Mouse (Mus musculus): ENCODE data around the gene Ccdc33. TPM values are rescaled to one million over a fixed set of nuclear protein-coding genes. Genes with fewer than 3 reads are reported as not detected.

Gene Ccdc33
- polyA plus RNA-seq, 1 experiment from 2014 or later = 0.81 TPM

- Histone ChIP-seq H3K4me2 (no peak overlapping the region), H3K27ac (no peak overlapping the region), H3K27me3 (no peaks in the 10 kb centered on the region), H3K36me3 (no peaks in the 10 kb centered on the region), H3K4me1 (replicated peaks) (no peaks in the 10 kb centered on the region), H3K9ac (no peak overlapping the region), H3K9me3 (no peaks in the 10 kb centered on the region), H3K4me3 (no peak overlapping the region)
- WGBS = 71% methylated on average over 8 of the region's 8 CpGs
- ATAC-seq (ENCODE audit: low FRiP score) = no peak
Measured at GRCm38 (mm10) chr9:58014393-58015160, 104.0 kb downstream of the Ccdc33 start.

DNA sequence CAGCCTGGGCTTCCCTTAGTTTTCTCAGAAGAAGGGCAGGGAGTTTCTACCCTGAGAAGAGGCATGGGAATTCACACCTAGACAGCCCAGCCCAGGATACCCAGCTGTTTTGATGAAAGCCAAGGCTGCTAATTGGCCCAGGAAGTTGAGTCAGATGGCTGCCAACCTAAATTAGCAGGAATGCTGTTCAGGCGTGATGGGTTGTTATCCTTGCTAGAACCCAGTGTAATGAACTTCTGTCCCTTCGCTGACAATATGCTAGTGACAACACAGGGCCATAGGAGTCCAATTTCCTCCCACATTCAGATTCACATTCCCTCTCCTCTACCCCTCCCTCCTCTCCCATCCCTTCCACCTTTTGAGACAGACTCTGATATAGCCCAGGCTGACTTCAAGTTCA is 105.7 kb downstream of the Ccdc33 start:
- H3K27me3 ChIP-seq = no peaks in the 10 kb centered on the region
- WGBS = 60% methylated on average over 2 of the region's 2 CpGs
- H3K27ac ChIP-seq = no peak overlapping the region
- peaks cover 15% of the 10 kb centered on the region for H3K4me1 ChIP-seq (replicated peaks)
- ATAC-seq (ENCODE audit: low FRiP score) = no peak
- H3K4me3 ChIP-seq = no peak overlapping the region
- no peaks in the 10 kb centered on the region for H3K36me3 ChIP-seq
- H3K9ac ChIP-seq = no peak overlapping the region
- H3K9me3 ChIP-seq = no peaks in the 10 kb centered on the region
- no peak overlapping the region for H3K4me2 ChIP-seq

- Histone ChIP-seq H3K9ac (no peak overlapping the region), H3K9me3 (no peaks in the 10 kb centered on the region), H3K27ac (no peak overlapping the region), H3K27me3 (no peaks in the 10 kb centered on the region), H3K36me3 (no peaks in the 10 kb centered on the region), H3K4me3 (no peak overlapping the region), H3K4me1 (replicated peaks) (peaks cover 15% of the 10 kb centered on the region), H3K4me2 (no peak overlapping the region)
- 71% methylated on average over 2 of the region's 2 CpGs for WGBS
- no peak for ATAC-seq (ENCODE audit: low FRiP score)
Measured at GRCm38 (mm10) chr9:58012486-58012885, 106.1 kb downstream of the Ccdc33 start.

DNA sequence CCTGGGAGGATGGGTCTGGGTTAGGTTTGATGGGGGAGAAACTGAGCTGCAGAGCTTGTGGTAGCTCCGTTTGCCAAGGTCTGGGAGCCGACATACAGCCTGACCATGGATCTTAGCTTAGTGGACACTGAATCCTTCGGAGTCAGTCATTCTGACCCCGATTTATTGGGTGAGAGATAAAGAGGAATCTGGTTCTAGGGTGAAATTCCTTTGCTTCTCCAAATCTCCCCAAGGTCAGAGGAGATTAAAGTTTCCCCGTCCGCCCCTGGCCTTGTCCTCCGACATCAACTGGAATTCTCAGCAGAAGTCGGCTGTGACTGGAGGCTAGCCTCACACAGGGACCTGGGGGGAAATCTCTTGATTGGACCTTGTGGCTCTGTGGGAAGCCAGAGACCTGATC is 107.1 kb downstream of the Ccdc33 start:
- H3K4me3 ChIP-seq = no peak overlapping the region
- no peaks in the 10 kb centered on the region for H3K9me3 ChIP-seq
- no peak overlapping the region for H3K27ac ChIP-seq
- no peak overlapping the region for H3K9ac ChIP-seq
- no peak overlapping the region for H3K4me2 ChIP-seq
- ATAC-seq (ENCODE audit: low FRiP score) = no peak
- 89% methylated on average over 8 of the region's 8 CpGs for WGBS
- no peaks in the 10 kb centered on the region for H3K27me3 ChIP-seq
- H3K4me1 ChIP-seq (replicated peaks) = peaks cover 15% of the 10 kb centered on the region
- no peaks in the 10 kb centered on the region for H3K36me3 ChIP-seq

DNA sequence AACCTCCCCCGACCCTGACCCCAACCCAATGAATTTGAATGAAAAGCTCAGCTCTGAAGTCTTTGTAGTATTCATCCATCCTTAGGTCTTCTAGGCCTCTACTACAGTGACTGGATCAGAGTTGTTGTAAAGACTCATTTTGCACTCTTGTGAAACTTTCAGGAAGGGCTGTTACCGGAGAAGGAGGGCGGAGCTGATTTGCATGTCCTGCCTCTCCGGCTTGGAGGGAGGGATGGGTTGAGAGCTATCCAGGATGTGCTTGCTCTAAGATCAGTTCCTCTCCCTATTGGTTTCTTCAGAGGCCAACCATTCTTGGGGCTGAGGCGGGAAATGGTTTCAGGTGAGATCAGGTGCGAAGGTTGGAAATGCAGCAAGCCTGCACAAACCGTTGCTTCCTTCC is 107.6 kb downstream of the Ccdc33 start:
- Histone ChIP-seq H3K27ac (no peak overlapping the region), H3K27me3 (no peaks in the 10 kb centered on the region), H3K9ac (no peak overlapping the region), H3K4me2 (no peak overlapping the region), H3K4me3 (no peak overlapping the region), H3K4me1 (replicated peaks) (peaks cover 15% of the 10 kb centered on the region), H3K36me3 (no peaks in the 10 kb centered on the region), H3K9me3 (no peaks in the 10 kb centered on the region)
- WGBS = 42% methylated on average over 7 of the region's 7 CpGs
- no peak for ATAC-seq (ENCODE audit: low FRiP score)

DNA sequence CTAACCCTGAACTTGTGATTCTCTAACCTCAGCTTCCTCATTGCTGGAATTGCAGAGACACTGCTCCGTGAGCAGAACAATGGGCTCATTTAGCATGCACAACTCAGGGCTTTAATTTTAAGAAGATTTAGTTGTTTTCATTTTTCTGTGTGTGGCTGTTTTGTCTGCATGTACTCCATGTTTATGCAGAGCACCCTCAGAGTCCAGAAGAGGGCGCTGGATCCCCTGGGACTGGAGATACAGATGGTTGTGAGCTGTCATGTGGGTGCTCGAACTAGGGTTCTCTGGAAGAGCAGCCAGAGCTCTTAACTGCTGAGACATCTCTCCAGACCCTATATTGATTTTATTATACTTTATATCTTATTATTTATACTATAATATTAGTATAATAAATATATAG is 109.0 kb downstream of the Ccdc33 start:
- WGBS = 47% methylated on average over 3 of the region's 3 CpGs
- no peaks in the 10 kb centered on the region for H3K36me3 ChIP-seq
- peak overlapping the region; percentile 92 for H3K27ac ChIP-seq
- no peak for ATAC-seq (ENCODE audit: low FRiP score)
- no peaks in the 10 kb centered on the region for H3K27me3 ChIP-seq
- H3K4me2 ChIP-seq = no peak overlapping the region
- H3K4me1 ChIP-seq (replicated peaks) = peaks cover 15% of the 10 kb centered on the region
- no peak overlapping the region for H3K4me3 ChIP-seq
- no peaks in the 10 kb centered on the region for H3K9me3 ChIP-seq
- H3K9ac ChIP-seq = no peak overlapping the region

GRCm38 (mm10) chr9:58009015-58009362 is 109.6 kb downstream of the Ccdc33 start:
- ATAC-seq (ENCODE audit: low FRiP score) = peak; percentile 90
- Histone ChIP-seq H3K27me3 (no peaks in the 10 kb centered on the region), H3K9ac (peak overlapping the region; percentile 70), H3K36me3 (no peaks in the 10 kb centered on the region), H3K4me2 (peak overlapping the region; percentile 50), H3K4me1 (replicated peaks) (peaks cover 15% of the 10 kb centered on the region), H3K4me3 (peak overlapping the region; percentile 22), H3K9me3 (no peaks in the 10 kb centered on the region), H3K27ac (peak overlapping the region; percentile 92)
- 2% methylated on average over 6 of the region's 6 CpGs for WGBS

DNA sequence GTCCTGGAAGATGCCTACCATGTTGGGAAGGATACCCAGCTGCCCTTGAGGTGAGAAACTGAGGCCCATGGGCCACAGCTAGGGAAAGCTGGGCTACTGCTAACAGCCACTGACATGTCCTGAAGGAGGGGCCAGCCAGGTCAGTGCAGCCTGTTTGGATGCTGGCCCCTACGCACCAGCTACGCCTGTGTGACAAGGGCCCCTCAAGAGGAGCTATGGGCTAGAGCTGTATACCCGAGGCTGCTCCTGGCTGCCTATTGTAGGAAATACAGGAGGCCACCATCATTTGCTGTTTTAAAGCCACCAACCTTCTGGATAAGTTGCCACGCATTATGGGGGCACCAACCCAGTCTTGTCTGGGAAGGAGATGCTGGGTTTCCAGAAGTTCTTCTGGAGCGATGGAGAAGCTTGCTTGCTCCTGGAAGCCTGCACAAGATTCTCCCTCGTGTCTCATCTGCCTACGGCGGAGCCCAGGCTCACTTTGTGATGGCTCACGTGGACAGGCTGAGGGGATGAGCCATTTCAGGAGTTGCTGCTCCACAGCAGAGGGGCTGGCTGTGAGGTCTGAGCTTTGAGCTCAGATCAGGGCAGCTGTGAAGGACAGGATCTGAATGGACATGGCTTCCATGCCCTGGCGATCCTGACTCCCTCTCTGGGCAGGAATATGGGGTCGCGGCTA is 110.1 kb downstream of the Ccdc33 start:
- Histone ChIP-seq H3K27me3 (no peaks in the 10 kb centered on the region), H3K9ac (peak overlapping the region; percentile 70), H3K4me2 (peak overlapping the region; percentile 50), H3K36me3 (no peaks in the 10 kb centered on the region), H3K4me1 (replicated peaks) (peaks cover 15% of the 10 kb centered on the region), H3K4me3 (peak overlapping the region; percentile 22), H3K27ac (peak overlapping the region; percentile 92), H3K9me3 (no peaks in the 10 kb centered on the region)
- peak; percentile 73 for ATAC-seq (ENCODE audit: low FRiP score)
- WGBS = 50% methylated on average over 12 of the region's 12 CpGs

- 89% methylated on average over 16 of the region's 16 CpGs for WGBS
- Histone ChIP-seq H3K9ac (no peak within 1 kb of the TSS), H3K27ac (no peak within 1 kb of the TSS), H3K9me3 (no peaks in the 10 kb centered on the region), H3K4me3 (no peak within 1 kb of the TSS), H3K4me2 (no peak within 1 kb of the TSS), H3K36me3 (no peaks in the 10 kb centered on the region), H3K27me3 (peaks cover 7% of the 10 kb centered on the region; the same call in 1 of the 2 replicates), H3K4me1 (replicated peaks) (peaks cover 15% of the 10 kb centered on the region)
- ATAC-seq (ENCODE audit: low FRiP score) = no peak
Measured at GRCm38 (mm10) chr9:58005753-58006461, 112.7 kb downstream of the Ccdc33 start, which contains the start of gene Cyp11a1. Gene Cyp11a1 (plus strand): TSS chr9:58006411.

DNA sequence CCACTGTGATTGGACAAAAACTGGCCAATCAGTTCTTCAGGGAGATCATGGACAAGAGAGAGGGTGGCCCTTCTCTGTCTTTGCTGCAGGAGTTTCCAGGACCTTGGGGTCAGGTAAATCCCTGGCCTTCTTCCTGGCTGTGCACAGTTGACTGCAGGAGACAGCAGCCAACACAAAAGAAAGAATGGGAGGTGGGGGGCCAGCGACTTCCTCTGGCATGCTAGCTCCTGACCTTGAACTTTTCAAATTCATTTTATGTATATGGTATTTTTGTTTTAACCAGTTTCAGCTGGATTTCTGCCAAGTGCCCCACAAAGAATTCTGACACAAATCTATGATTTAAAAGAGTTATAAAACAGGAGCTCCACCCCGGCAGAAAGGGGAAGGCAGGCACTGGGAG is 115.4 kb downstream of the Ccdc33 start:
- Histone ChIP-seq H3K4me3 (no peak overlapping the region), H3K4me1 (replicated peaks) (peaks cover 3% of the 10 kb centered on the region), H3K36me3 (no peaks in the 10 kb centered on the region), H3K9ac (0 out of 2 replicates have a peak overlapping the region, but pooled peaks have one; percentile 5), H3K27me3 (peaks cover 26% of the 10 kb centered on the region), H3K9me3 (no peaks in the 10 kb centered on the region), H3K4me2 (no peak overlapping the region), H3K27ac (no peak overlapping the region)
- 42% methylated on average over 2 of the region's 2 CpGs for WGBS
- no peak for ATAC-seq (ENCODE audit: low FRiP score)

- Histone ChIP-seq H3K4me3 (no peak overlapping the region), H3K27ac (no peak overlapping the region), H3K9ac (0 out of 2 replicates have a peak overlapping the region, but pooled peaks have one; percentile 46), H3K4me1 (replicated peaks) (peaks cover 8% of the 10 kb centered on the region), H3K27me3 (peaks cover 39% of the 10 kb centered on the region), H3K4me2 (no peak overlapping the region), H3K36me3 (no peaks in the 10 kb centered on the region), H3K9me3 (no peaks in the 10 kb centered on the region)
- no peak for ATAC-seq (ENCODE audit: low FRiP score)
- WGBS = 47% methylated on average over 2 of the region's 2 CpGs
Measured at GRCm38 (mm10) chr9:57999676-58000075, 118.9 kb downstream of the Ccdc33 start.

- no peak overlapping the region for H3K4me2 ChIP-seq
- 53% methylated on average over 2 of the region's 2 CpGs for WGBS
- no peak overlapping the region for H3K27ac ChIP-seq
Measured at GRCm38 (mm10) chr9:57998685-57999084, 119.9 kb downstream of the Ccdc33 start.

More at GRCm38 (mm10) chr9:57998685-57999084, 119.9 kb downstream of the Ccdc33 start:
- no peaks in the 10 kb centered on the region for H3K36me3 ChIP-seq
- no peak for ATAC-seq (ENCODE audit: low FRiP score)
- peaks cover 9% of the 10 kb centered on the region for H3K4me1 ChIP-seq (replicated peaks)
- H3K4me3 ChIP-seq = no peak overlapping the region
- H3K9me3 ChIP-seq = no peaks in the 10 kb centered on the region
- no peak overlapping the region for H3K9ac ChIP-seq
- peaks cover 39% of the 10 kb centered on the region for H3K27me3 ChIP-seq
